Mouse (Mus musculus): ENCODE results near the gene Dnmbp.

GRCm38 (mm10) chr19:43847056-43847455 is 92.9 kb downstream of the Dnmbp start:
- TF ChIP-seq CTCF (IDR thresholded peaks at IDR 0.05; ENCODE audit: low read depth): no peak
- TF ChIP-seq EP300 (IDR thresholded peaks at IDR 0.05; ENCODE audit: low read depth): no peak

Data from liver, embryonic 14.5 days (tissue).